Mouse (Mus musculus): ENCODE measurements around the gene Arhgap24.

Gene Arhgap24

GRCm38 (mm10) chr5:102750674-102751073 is 269.5 kb downstream of the Arhgap24 start:
- DNase-seq: no peak

- no peak for DNase-seq
Observed at GRCm38 (mm10) chr5:102751661-102752307, 270.6 kb downstream of the Arhgap24 start.

- no peak for DNase-seq
Observed at GRCm38 (mm10) chr5:102752308-102752663, 271.1 kb downstream of the Arhgap24 start.

GRCm38 (mm10) chr5:102757040-102757439 is 275.8 kb downstream of the Arhgap24 start:
- DNase-seq: no peak

GRCm38 (mm10) chr5:102765694-102766093 is 284.5 kb downstream of the Arhgap24 start:
- no peak for DNase-seq

- peak; percentile 50 for DNase-seq
Observed at GRCm38 (mm10) chr5:102766311-102767057, 285.3 kb downstream of the Arhgap24 start.

GRCm38 (mm10) chr5:102767058-102767444 is 285.9 kb downstream of the Arhgap24 start:
- no peak for DNase-seq

- DNase-seq: no peak
Observed at GRCm38 (mm10) chr5:102767822-102768221, 286.6 kb downstream of the Arhgap24 start.

- DNase-seq: no peak
Observed at GRCm38 (mm10) chr5:102768385-102769080, 287.3 kb downstream of the Arhgap24 start.

GRCm38 (mm10) chr5:102770611-102771010 is 289.4 kb downstream of the Arhgap24 start:
- DNase-seq: no peak

- no peak for DNase-seq
Observed at GRCm38 (mm10) chr5:102774500-102774899, 293.3 kb downstream of the Arhgap24 start.

GRCm38 (mm10) chr5:102777255-102777654 is 296.1 kb downstream of the Arhgap24 start:
- DNase-seq: peak; percentile 2

- DNase-seq: peak; percentile 11
Observed at GRCm38 (mm10) chr5:102777852-102778251, 296.7 kb downstream of the Arhgap24 start.

- DNase-seq: peak; percentile 9
Observed at GRCm38 (mm10) chr5:102778253-102778652, 297.1 kb downstream of the Arhgap24 start.

GRCm38 (mm10) chr5:102783585-102783984 is 302.4 kb downstream of the Arhgap24 start:
- DNase-seq: no peak

- DNase-seq: no peak
Observed at GRCm38 (mm10) chr5:102786123-102786522, 304.9 kb downstream of the Arhgap24 start.

- no peak for DNase-seq
Observed at GRCm38 (mm10) chr5:102788437-102788836, 307.2 kb downstream of the Arhgap24 start.

- DNase-seq: no peak
Observed at GRCm38 (mm10) chr5:102791273-102791672, 310.1 kb downstream of the Arhgap24 start.

- no peak for DNase-seq
Observed at GRCm38 (mm10) chr5:102793536-102793935, 312.3 kb downstream of the Arhgap24 start.

- no peak for DNase-seq
Observed at GRCm38 (mm10) chr5:102801469-102801868, 320.3 kb downstream of the Arhgap24 start.

GRCm38 (mm10) chr5:102802833-102803232 is 321.6 kb downstream of the Arhgap24 start:
- no peak for DNase-seq

- DNase-seq: no peak
Observed at GRCm38 (mm10) chr5:102803675-102804074, 322.5 kb downstream of the Arhgap24 start.

GRCm38 (mm10) chr5:102807518-102807917 is 326.3 kb downstream of the Arhgap24 start:
- DNase-seq: no peak
